Mouse (Mus musculus) hindbrain, embryonic 13.5 days (tissue): Measurements from ENCODE around the gene Srsf3. TPM values are rescaled to one million over a fixed set of nuclear protein-coding genes. Genes with fewer than 3 reads are reported as not detected.

Source experiments
- ATAC-seq: fragments of 200-750 bp; cut with Nextera tagmentation; 2 replicates; pipeline ENCODE4 v1.8.0; 2017; ENCODE audit warnings: moderate TSS enrichment; ENCODE audit not compliant: low FRiP score
- H3K27ac ChIP-seq: fragments of 300-500 bp; sonication (generic); 2 replicates; pipeline ENCODE4 v1.5.1; 2015; ENCODE audit warnings: inconsistent platforms, mild to moderate bottlenecking, moderate library complexity
- H3K27me3 ChIP-seq: fragments of 300-500 bp; sonication (generic); 2 replicates; pipeline ENCODE4 v1.6.1; 2015; ENCODE audit warnings: mild to moderate bottlenecking, inconsistent platforms
- H3K36me3 ChIP-seq: fragments of 300-500 bp; sonication (generic); 2 replicates; pipeline ENCODE4 v1.6.1; 2015; ENCODE audit warnings: mild to moderate bottlenecking, inconsistent platforms
- H3K4me1 ChIP-seq: fragments of 300-500 bp; sonication (generic); replicated peaks from 2 replicates; pipeline ENCODE4 v1.6.1; 2015; ENCODE audit warnings: inconsistent platforms
- H3K4me2 ChIP-seq: fragments of 300-500 bp; sonication (generic); 2 replicates; pipeline ENCODE4 v1.6.1; 2015; ENCODE audit warnings: inconsistent platforms, mild to moderate bottlenecking, moderate library complexity
- H3K4me3 ChIP-seq: fragments of 300-500 bp; sonication (generic); 2 replicates; pipeline ENCODE4 v1.5.1; 2015; ENCODE audit warnings: mild to moderate bottlenecking, inconsistent platforms
- H3K9ac ChIP-seq: fragments of 300-500 bp; sonication (generic); 2 replicates; pipeline ENCODE4 v1.6.1; 2015; ENCODE audit warnings: mild to moderate bottlenecking, inconsistent platforms
- H3K9me3 ChIP-seq: fragments of 300-500 bp; sonication (generic); 2 replicates; pipeline ENCODE4 v1.6.1; 2016; ENCODE audit warnings: inconsistent platforms
- WGBS: fragments of 180-500 bp; shearing (Covaris S2); methylation state at CpG from one replicate; pipeline ENCODE4 v1.1.7; 2015; 5-methylcytosine and 5-hydroxymethylcytosine counted together
- polyA plus RNA-seq: library from polyadenylated mRNA; unstranded; fragments of >200 nt; fragmentation: Nextera tagmentation; extraction: Ambion mirVana; gene quantifications from 2 replicates; pipeline ENCODE4 v1.2.1, GENCODE M21; 2015

The Srsf3 gene
- polyA plus RNA-seq, 1 experiment from 2014 or later, result 506 TPM

DNA sequence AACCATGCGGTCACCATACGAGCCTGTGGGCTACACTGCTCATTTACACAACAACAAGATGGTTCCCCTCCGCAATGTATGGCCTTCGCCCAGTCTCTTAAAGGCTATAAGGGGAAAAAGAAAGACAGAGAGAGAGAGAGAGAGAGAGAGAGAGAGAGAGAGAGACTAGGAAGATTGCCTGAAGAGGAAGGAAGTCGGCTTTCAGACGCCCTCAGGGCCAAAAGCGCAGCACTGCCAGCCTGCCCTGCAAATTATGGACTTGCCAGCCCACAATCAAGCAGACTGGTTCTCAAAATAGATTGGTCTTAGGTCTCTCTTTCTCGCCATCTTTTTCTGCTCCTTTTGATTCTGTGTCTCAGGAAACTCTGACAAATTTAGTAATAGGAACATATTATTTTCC lies 43.8 kb downstream of the Srsf3 start:
- Histone ChIP-seq H3K9ac (no peak overlapping the region), H3K36me3 (no peaks in the 10 kb centered on the region), H3K27ac (no peak overlapping the region), H3K4me2 (no peak overlapping the region), H3K4me1 (peaks cover 35% of the 10 kb centered on the region), H3K9me3 (no peaks in the 10 kb centered on the region), H3K4me3 (no peak overlapping the region), H3K27me3 (peaks cover 25% of the 10 kb centered on the region)
- WGBS, result 88% methylated on average over 8 of the region's 8 CpGs
- ATAC-seq, result no peak

DNA sequence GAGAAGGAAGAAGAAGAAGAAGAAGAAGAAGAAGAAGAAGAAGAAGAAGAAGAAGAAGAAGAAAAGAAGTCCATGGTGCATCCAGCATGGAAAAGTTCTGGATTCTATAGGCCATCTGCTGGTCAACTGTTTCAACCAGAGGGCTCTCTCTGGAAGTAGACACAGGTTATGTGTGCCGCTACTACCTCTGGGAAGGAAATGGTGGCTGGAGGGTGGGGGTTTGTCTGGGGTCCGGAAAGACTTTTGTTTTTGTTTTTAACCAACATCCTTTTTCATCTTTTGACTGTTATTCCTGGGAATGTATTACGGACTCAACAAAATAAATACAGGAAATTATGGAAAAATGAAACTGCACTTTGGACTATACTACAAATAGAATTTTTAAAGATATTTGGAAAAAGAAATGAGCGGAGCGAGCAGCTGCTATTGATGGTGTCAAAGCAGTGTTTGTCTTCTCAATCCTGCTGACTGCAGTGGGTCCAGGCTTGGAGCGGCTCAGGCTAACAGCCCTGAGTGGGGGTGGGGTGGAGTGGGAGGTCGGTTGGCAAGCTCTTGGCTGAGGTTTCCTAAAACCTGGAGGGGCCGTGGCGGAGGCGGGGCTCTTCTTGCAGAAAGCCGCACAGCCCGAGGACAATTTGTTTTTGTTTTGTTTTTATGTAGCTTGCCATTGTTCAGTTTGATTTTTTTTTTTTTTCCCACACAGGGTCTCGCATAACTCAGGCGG lies 45.5 kb downstream of the Srsf3 start:
- H3K4me2 ChIP-seq, result peak overlapping the region; percentile 44
- H3K9ac ChIP-seq, result peak overlapping the region; percentile 20; the same call in 1 of the 2 replicates
- ATAC-seq, result no peak
- peak overlapping the region; percentile 13; the same call in 1 of the 2 replicates for H3K4me3 ChIP-seq
- H3K9me3 ChIP-seq, result no peaks in the 10 kb centered on the region
- WGBS, result 20% methylated on average over 14 of the region's 14 CpGs
- peaks cover 39% of the 10 kb centered on the region for H3K27me3 ChIP-seq
- H3K4me1 ChIP-seq, result peaks cover 32% of the 10 kb centered on the region
- H3K27ac ChIP-seq, result no peak overlapping the region
- no peaks in the 10 kb centered on the region for H3K36me3 ChIP-seq

DNA sequence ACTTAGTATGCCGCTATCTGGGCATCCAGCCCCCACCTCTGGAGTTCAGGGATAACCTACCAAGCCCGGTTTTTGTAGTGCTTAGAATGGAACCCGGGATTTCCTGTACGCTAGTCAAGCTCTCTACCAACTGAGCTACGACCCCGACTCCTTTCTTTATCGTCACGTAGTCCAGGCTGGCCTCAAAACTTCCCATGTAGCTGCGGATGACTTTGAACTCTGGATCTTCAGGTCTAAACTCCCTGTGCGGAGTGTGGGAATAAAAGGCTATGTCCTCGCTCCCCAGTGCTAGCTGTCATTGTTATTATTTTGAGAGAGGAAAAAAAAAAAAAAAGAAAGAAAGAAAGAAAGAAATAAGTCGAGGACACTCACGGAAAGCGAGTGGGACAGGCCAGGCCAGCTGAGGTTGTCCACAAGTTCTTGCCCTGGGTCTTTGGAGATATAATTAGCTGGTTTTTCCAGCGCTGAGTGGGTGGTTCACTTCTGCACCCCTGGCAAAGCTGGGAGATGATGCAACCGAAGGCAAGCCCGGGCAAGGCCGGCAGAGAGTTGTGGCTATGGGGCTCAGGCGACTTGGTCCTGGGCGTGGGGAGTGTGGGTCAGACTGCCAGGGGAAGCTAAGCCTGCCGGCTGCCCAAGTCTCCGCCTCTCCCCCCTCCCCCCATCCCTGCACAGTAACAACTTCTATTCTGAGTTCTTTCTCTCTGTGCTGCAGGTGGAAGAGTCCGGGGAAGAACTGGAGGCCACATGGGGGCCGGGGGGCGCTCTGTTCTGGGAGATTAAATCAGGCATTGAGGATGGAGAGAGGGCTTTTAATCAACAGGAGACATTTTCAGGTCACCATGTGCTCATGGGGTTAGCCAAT lies 46.3 kb downstream of the Srsf3 start:
- Histone ChIP-seq H3K36me3 (no peaks in the 10 kb centered on the region), H3K4me1 (peaks cover 25% of the 10 kb centered on the region), H3K27me3 (peaks cover 39% of the 10 kb centered on the region), H3K4me2 (peak overlapping the region; percentile 44), H3K27ac (0 out of 2 replicates have a peak overlapping the region, but pooled peaks have one; percentile 3), H3K4me3 (peak overlapping the region; percentile 13; the same call in 1 of the 2 replicates), H3K9me3 (no peaks in the 10 kb centered on the region), H3K9ac (peak overlapping the region; percentile 20; the same call in 1 of the 2 replicates)
- ATAC-seq, result no peak
- WGBS, result 6% methylated on average over 25 of the region's 25 CpGs

DNA sequence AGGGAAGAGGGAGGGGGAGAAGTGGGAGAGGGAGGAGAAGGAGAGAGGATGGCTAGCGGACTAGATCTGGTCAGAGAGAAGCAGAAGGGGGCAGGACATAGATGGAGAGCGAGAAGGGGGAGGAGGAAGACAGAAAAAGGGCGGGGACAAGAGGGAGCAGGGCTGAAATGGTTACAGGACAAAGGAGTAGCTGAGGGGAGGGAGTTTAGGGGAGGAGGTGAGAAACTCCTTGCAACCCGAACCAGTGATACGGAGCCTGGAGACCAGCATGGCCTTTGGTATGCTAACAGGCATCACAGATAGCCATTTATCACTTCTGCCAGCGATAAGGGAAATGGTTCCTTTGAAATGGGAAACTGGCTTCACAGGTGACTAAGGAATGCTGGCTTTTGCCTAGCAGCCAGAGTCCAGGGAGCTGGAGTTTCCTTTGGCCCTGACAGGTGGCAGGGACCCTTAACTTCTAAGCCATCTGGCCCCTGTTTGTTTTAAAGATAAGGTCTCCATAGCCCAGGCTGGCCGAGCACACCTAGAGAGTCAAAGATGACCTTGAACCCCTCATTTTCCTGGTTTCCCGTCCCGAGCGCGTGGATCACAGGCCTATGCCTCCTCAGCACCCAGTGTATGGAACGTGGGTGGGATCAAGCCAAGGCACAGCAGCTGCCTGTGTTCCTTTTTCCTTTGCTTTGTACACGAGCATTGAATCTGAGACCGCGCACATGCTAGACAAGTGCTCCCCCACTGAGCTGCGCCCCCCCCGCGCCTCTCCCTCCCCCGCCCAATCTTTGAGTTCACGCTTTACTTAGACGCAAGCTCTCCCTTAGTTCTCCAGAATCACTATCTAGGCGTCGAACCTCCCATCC lies 48.6 kb downstream of the Srsf3 start:
- ATAC-seq, result no peak
- H3K9ac ChIP-seq, result peak overlapping the region; percentile 26; the same call in 1 of the 2 replicates
- no peak overlapping the region for H3K4me3 ChIP-seq
- no peak overlapping the region for H3K27ac ChIP-seq
- peaks cover 25% of the 10 kb centered on the region for H3K4me1 ChIP-seq
- H3K4me2 ChIP-seq, result peak overlapping the region; percentile 44
- peaks cover 39% of the 10 kb centered on the region for H3K27me3 ChIP-seq
- H3K9me3 ChIP-seq, result no peaks in the 10 kb centered on the region
- 3% methylated on average over 22 of the region's 23 CpGs for WGBS
- no peaks in the 10 kb centered on the region for H3K36me3 ChIP-seq

DNA sequence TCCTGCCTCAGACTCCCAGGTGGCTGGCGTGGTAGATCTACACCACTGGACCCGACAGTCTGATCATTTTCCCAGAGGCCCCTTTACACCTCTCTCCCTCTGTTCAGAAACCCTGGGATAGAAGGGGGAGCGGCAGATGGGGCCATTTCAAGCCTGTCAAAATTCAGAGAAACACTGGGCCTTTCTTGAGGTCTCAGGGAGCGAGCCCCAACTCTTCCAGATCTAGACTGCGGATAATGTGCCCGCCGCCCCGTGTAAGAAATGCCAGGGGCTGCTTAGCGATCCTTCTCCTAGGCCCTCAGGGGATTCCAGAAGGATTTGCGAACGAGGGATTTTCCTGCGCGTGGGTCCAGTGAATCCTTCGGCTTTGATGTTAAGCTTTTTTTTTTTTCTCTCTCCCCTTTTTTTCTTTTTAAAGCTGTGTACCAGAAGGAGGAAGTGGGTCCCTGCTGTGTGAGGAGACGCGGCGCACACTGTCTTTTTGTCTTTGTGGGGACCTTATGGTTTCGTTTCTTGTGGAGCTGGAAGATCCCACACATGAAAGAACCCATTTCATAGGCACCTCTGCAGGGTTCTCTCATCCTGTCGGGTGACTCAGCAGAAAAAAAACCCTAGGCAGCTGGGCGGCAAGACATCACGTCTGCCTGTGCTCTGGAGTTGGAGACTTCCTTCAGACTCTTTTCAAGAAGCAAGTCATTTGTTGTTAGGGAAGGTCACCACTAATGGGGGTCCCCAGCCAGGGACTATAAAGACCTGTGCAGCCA lies 49.4 kb downstream of the Srsf3 start:
- H3K9ac ChIP-seq, result peak overlapping the region; percentile 26; the same call in 1 of the 2 replicates
- 3% methylated on average over 21 of the region's 21 CpGs for WGBS
- H3K4me1 ChIP-seq, result peaks cover 25% of the 10 kb centered on the region
- ATAC-seq, result no peak
- H3K27me3 ChIP-seq, result peaks cover 39% of the 10 kb centered on the region
- H3K9me3 ChIP-seq, result no peaks in the 10 kb centered on the region
- H3K4me3 ChIP-seq, result no peak overlapping the region
- no peak overlapping the region for H3K27ac ChIP-seq
- H3K36me3 ChIP-seq, result no peaks in the 10 kb centered on the region
- peak overlapping the region; percentile 44 for H3K4me2 ChIP-seq

DNA sequence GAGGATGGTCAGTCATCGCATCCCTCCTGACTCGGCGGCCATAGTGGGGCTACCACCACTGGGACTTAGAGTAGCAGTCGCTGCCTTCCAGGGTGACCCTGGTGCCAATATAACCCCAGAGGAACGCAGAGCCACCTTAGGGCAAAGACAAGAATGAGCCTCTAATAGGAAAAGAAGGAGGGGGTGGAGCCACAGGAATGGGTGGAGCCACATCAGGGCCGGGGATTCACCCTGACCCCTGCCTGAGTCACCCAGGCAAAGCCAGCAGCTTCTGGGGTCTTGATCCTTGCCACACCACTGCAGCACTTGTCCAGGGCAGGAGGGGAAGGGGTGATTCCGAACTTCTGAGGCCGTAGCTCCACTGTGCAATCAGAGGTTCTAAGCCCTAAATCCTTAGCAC lies 51.2 kb downstream of the Srsf3 start:
- Histone ChIP-seq H3K36me3 (no peaks in the 10 kb centered on the region), H3K4me3 (no peak overlapping the region), H3K4me1 (peaks cover 18% of the 10 kb centered on the region), H3K9ac (no peak overlapping the region), H3K4me2 (no peak overlapping the region), H3K9me3 (no peaks in the 10 kb centered on the region), H3K27ac (no peak overlapping the region), H3K27me3 (peaks cover 39% of the 10 kb centered on the region)
- ATAC-seq, result no peak
- 93% methylated on average over 8 of the region's 8 CpGs for WGBS

DNA sequence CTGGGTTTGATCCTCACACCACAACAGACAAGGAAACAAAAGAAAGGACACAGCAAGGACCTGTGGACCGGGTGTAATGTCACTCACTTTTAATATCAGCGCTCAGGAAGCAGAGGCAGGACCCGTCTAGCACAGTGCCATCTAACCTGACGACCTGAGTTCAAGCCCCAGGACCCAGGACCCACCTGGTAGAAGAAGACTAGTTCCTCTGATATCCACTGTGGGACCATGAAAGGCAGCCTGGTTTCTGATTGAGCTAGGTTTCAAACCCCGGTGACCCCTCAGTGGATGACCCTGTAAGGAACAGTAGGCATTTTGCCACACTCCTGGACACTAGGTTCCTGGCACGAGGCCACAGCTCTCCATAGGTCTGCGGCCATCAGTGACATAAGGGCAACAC lies 52.2 kb downstream of the Srsf3 start:
- ATAC-seq, result no peak

DNA sequence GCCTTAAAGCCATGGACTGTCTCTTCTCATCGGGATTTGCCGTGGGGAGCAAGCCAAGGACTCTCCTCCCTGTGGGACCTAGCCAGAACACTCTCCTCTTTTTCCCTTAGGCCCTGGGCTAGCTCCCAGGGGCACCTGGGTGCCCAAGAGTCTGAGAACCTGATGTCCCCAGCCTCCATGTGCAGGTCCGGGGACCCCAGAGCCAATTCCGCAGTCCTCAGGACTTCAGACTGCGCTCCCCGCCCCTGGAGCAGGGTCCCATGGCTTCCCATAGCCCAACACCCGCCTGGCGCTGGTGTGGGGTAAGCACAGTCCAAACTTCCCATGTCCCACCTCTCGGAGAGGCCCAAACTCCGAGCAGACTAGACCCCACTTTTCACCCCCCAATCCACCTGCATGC lies 52.8 kb downstream of the Srsf3 start:
- no peak overlapping the region for H3K9ac ChIP-seq
- peaks cover 14% of the 10 kb centered on the region for H3K4me1 ChIP-seq
- 83% methylated on average over 10 of the region's 10 CpGs for WGBS
- H3K27ac ChIP-seq, result no peak overlapping the region
- no peak overlapping the region for H3K4me2 ChIP-seq
- no peak overlapping the region for H3K4me3 ChIP-seq
- H3K27me3 ChIP-seq, result peaks cover 24% of the 10 kb centered on the region
- no peaks in the 10 kb centered on the region for H3K9me3 ChIP-seq
- H3K36me3 ChIP-seq, result no peaks in the 10 kb centered on the region
- no peak for ATAC-seq

More for the DNA sequence above, 52.2 kb downstream of the Srsf3 start:
- WGBS, result 91% methylated on average over 7 of the region's 7 CpGs
- Histone ChIP-seq H3K4me2 (no peak overlapping the region), H3K9me3 (no peaks in the 10 kb centered on the region), H3K9ac (no peak overlapping the region), H3K4me1 (peaks cover 14% of the 10 kb centered on the region), H3K27me3 (peaks cover 28% of the 10 kb centered on the region), H3K27ac (no peak overlapping the region), H3K36me3 (no peaks in the 10 kb centered on the region), H3K4me3 (no peak overlapping the region)

DNA sequence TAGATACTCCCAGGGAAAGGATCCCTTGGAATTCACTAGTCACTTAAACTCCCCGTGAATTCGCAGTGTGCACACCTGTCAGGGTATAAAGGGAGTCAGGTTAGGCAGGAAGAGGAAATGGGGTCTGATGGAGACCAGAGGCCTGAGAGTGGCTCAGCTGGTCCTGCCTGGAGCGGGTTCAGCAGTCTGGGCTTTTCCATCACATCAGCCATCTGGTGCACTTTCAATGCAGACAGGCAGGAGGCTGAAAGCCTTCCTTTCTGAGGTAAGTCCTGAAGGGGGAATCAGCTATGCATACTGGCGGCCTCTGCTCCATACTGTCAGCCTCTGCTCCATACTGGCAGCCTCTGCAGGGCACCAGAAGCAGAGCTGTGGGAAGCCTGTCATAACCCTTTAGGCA lies 54.5 kb downstream of the Srsf3 start:
- H3K27me3 ChIP-seq, result peaks cover 17% of the 10 kb centered on the region
- H3K4me2 ChIP-seq, result no peak overlapping the region
- WGBS, result 65% methylated on average over 4 of the region's 4 CpGs
- peaks cover 1% of the 10 kb centered on the region for H3K4me1 ChIP-seq
- H3K36me3 ChIP-seq, result no peaks in the 10 kb centered on the region
- H3K9me3 ChIP-seq, result no peaks in the 10 kb centered on the region
- H3K4me3 ChIP-seq, result no peak overlapping the region
- H3K27ac ChIP-seq, result no peak overlapping the region
- H3K9ac ChIP-seq, result no peak overlapping the region
- ATAC-seq, result no peak

DNA sequence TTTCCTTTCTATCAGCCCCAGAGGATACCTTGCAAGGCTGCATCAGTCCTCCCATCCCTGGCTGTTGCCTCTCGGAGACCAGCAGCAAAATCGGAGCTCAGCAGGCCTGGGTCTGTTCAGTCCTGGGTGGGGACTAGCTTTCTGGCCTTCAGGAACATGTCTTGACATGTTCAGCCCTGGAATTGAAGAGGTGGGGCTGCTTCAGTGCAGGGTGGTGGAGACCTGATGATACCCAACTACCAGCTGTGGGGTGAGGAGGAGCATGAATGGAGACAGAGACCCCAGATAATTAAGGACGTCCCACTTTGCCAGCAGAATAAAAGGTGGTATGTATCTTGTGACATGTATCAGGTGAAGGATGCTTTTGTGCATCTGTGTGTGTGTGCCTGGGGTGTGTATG lies 58.3 kb downstream of the Srsf3 start, which contains the start of gene Cdkn1a:
TSS of gene Cdkn1a (plus strand) at position 201 of the 400 bp plus-strand sequence.
- peaks cover 25% of the 10 kb centered on the region for H3K4me1 ChIP-seq

DNA sequence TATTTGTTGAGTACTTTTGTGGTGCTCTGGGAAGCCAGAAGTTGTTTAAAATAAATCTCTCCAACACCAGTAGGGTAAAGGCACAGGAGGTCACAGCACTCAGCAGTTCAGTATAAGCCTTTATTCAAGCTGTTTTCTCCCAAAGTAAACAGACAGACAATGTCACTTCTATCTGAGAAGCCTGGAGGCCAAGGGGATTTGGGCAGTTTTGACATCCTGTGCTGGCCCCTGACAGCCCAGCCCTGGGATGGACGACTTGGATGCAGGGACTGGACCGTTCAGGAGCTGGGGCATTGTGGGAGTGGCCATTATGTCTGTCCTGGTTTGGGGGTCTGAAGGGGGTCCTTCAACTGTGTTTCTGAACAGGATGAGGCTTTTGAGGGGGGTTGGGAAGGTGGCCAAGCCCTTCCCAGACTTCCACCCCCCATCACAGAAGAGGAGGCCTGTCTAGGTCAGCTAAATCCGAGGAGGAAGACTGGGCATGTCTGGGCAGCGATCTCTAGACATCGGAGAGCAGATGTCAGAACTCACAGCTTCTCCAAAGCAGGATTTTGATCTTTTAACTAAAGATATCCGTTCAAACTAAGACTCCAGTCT lies 59.0 kb downstream of the Srsf3 start:
- Histone ChIP-seq H3K9ac (no peak overlapping the region), H3K27ac (no peak overlapping the region), H3K4me3 (no peak overlapping the region), H3K36me3 (no peaks in the 10 kb centered on the region), H3K9me3 (no peaks in the 10 kb centered on the region), H3K27me3 (peaks cover 37% of the 10 kb centered on the region), H3K4me1 (peaks cover 25% of the 10 kb centered on the region), H3K4me2 (no peak overlapping the region)
- no peak for ATAC-seq
- WGBS, result 61% methylated on average over 6 of the region's 6 CpGs

More for the DNA sequence above, 58.3 kb downstream of the Srsf3 start, which contains the start of gene Cdkn1a:
- H3K9me3 ChIP-seq, result no peaks in the 10 kb centered on the region
- H3K36me3 ChIP-seq, result no peaks in the 10 kb centered on the region
- no peak for ATAC-seq
- H3K4me2 ChIP-seq, result no peak within 1 kb of the TSS
- H3K4me3 ChIP-seq, result no peak within 1 kb of the TSS
- H3K27ac ChIP-seq, result no peak within 1 kb of the TSS
- 87% methylated on average over 3 of the region's 3 CpGs for WGBS
- no peak within 1 kb of the TSS for H3K9ac ChIP-seq
- peaks cover 30% of the 10 kb centered on the region for H3K27me3 ChIP-seq
